Mouse (Mus musculus): ENCODE measurements at regions not wholly inside any gene's neighbourhood (a gene's known extent, or its start where the extent isn't known, plus 50 kb on each side); places are given as distances from the start of the nearest gene placed in this dataset.

- Histone ChIP-seq H3K4me3 (ENCODE audit: control insufficient read depth in 1 of 2, insufficient read depth in 1 of 2, low read depth in 1 of 2, low read length in 2 of 2) (no peak overlapping the region), H3K9me3 (ENCODE audit: control insufficient read depth, low read length) (no peaks in the 10 kb centered on the region), H3K36me3 (ENCODE audit: control insufficient read depth, insufficient read depth, low read length) (no peaks in the 10 kb centered on the region), H3K4me2 (ENCODE audit: low read length) (no peak overlapping the region), H3K9ac (ENCODE audit: low read length) (no peak overlapping the region), H3K27me3 (ENCODE audit: control insufficient read depth, insufficient read depth, low read length) (no peaks in the 10 kb centered on the region), H3K4me1 (ENCODE audit: control insufficient read depth in 2 of 2, insufficient read depth in 2 of 2, low read length in 2 of 2) (no peaks in the 10 kb centered on the region; a peak in 1 of 4 replicates), H3K27ac (replicated peaks in 1 of 2; ENCODE audit: control insufficient read depth in 1 of 2, insufficient read depth in 1 of 2, low read depth in 2 of 2, low read length in 2 of 2) (no peak overlapping the region)
- 75% methylated on average over 5 of the region's 5 CpGs for WGBS
- ATAC-seq (ENCODE audit: insufficient number of reproducible peaks, insufficient read depth, low FRiP score, low read depth) = no peak
These were observed 722.3 kb downstream of the 1700064H15Rik start for GRCm38 (mm10) chr3:18906210-18906609.

GRCm38 (mm10) chr3:18908737-18909136 lies 719.7 kb downstream of the 1700064H15Rik start:
- Histone ChIP-seq H3K4me2 (ENCODE audit: low read length) (no peak overlapping the region), H3K4me3 (ENCODE audit: control insufficient read depth in 1 of 2, insufficient read depth in 1 of 2, low read depth in 1 of 2, low read length in 2 of 2) (no peak overlapping the region), H3K27me3 (ENCODE audit: control insufficient read depth, insufficient read depth, low read length) (no peaks in the 10 kb centered on the region), H3K36me3 (ENCODE audit: control insufficient read depth, insufficient read depth, low read length) (no peaks in the 10 kb centered on the region), H3K27ac (replicated peaks in 1 of 2; ENCODE audit: control insufficient read depth in 1 of 2, insufficient read depth in 1 of 2, low read depth in 2 of 2, low read length in 2 of 2) (no peak overlapping the region), H3K9ac (ENCODE audit: low read length) (no peak overlapping the region), H3K9me3 (ENCODE audit: control insufficient read depth, low read length) (0 out of 2 replicates have a peak, but pooled peaks cover 3% of the 10 kb centered on the region), H3K4me1 (ENCODE audit: control insufficient read depth in 2 of 2, insufficient read depth in 2 of 2, low read length in 2 of 2) (no peaks in the 10 kb centered on the region; a peak in 1 of 4 replicates)
- no peak for ATAC-seq (ENCODE audit: insufficient number of reproducible peaks, insufficient read depth, low FRiP score, low read depth)
- WGBS = 74% methylated on average over 1 of the region's 1 CpGs

GRCm38 (mm10) chr3:18928401-18929104 lies 699.9 kb downstream of the 1700064H15Rik start:
- H3K4me3 ChIP-seq (ENCODE audit: control insufficient read depth in 1 of 2, insufficient read depth in 1 of 2, low read depth in 1 of 2, low read length in 2 of 2) = no peak overlapping the region
- H3K9ac ChIP-seq (ENCODE audit: low read length) = no peak overlapping the region
- no peaks in the 10 kb centered on the region for H3K27me3 ChIP-seq (ENCODE audit: control insufficient read depth, insufficient read depth, low read length)
- H3K9me3 ChIP-seq (ENCODE audit: control insufficient read depth, low read length) = no peaks in the 10 kb centered on the region
- WGBS = 44% methylated on average over 3 of the region's 3 CpGs
- H3K27ac ChIP-seq (replicated peaks in 1 of 2; ENCODE audit: control insufficient read depth in 1 of 2, insufficient read depth in 1 of 2, low read depth in 2 of 2, low read length in 2 of 2) = no peak overlapping the region
- no peak for ATAC-seq (ENCODE audit: insufficient number of reproducible peaks, insufficient read depth, low FRiP score, low read depth)
- H3K4me2 ChIP-seq (ENCODE audit: low read length) = no peak overlapping the region
- H3K36me3 ChIP-seq (ENCODE audit: control insufficient read depth, insufficient read depth, low read length) = no peaks in the 10 kb centered on the region
- no peaks in the 10 kb centered on the region; a peak in 1 of 4 replicates for H3K4me1 ChIP-seq (ENCODE audit: control insufficient read depth in 2 of 2, insufficient read depth in 2 of 2, low read length in 2 of 2)

- Histone ChIP-seq H3K36me3 (ENCODE audit: control insufficient read depth, insufficient read depth, low read length) (no peaks in the 10 kb centered on the region), H3K4me2 (ENCODE audit: low read length) (no peak overlapping the region), H3K4me1 (ENCODE audit: control insufficient read depth in 2 of 2, insufficient read depth in 2 of 2, low read length in 2 of 2) (no peaks in the 10 kb centered on the region; a peak in 1 of 4 replicates), H3K27ac (replicated peaks in 1 of 2; ENCODE audit: control insufficient read depth in 1 of 2, insufficient read depth in 1 of 2, low read depth in 2 of 2, low read length in 2 of 2) (no peak overlapping the region), H3K9ac (ENCODE audit: low read length) (no peak overlapping the region), H3K9me3 (ENCODE audit: control insufficient read depth, low read length) (no peaks in the 10 kb centered on the region), H3K27me3 (ENCODE audit: control insufficient read depth, insufficient read depth, low read length) (no peaks in the 10 kb centered on the region), H3K4me3 (ENCODE audit: control insufficient read depth in 1 of 2, insufficient read depth in 1 of 2, low read depth in 1 of 2, low read length in 2 of 2) (no peak overlapping the region)
- no peak for ATAC-seq (ENCODE audit: insufficient number of reproducible peaks, insufficient read depth, low FRiP score, low read depth)
- 85% methylated on average over 3 of the region's 3 CpGs for WGBS
These were observed 699.4 kb downstream of the 1700064H15Rik start for GRCm38 (mm10) chr3:18929105-18929492.

- Histone ChIP-seq H3K27me3 (ENCODE audit: control insufficient read depth, insufficient read depth, low read length) (no peaks in the 10 kb centered on the region), H3K4me2 (ENCODE audit: low read length) (no peak overlapping the region), H3K27ac (replicated peaks in 1 of 2; ENCODE audit: control insufficient read depth in 1 of 2, insufficient read depth in 1 of 2, low read depth in 2 of 2, low read length in 2 of 2) (no peak overlapping the region), H3K9ac (ENCODE audit: low read length) (no peak overlapping the region), H3K9me3 (ENCODE audit: control insufficient read depth, low read length) (no peaks in the 10 kb centered on the region), H3K4me3 (ENCODE audit: control insufficient read depth in 1 of 2, insufficient read depth in 1 of 2, low read depth in 1 of 2, low read length in 2 of 2) (no peak overlapping the region), H3K4me1 (ENCODE audit: control insufficient read depth in 2 of 2, insufficient read depth in 2 of 2, low read length in 2 of 2) (no peaks in the 10 kb centered on the region; a peak in 1 of 4 replicates), H3K36me3 (ENCODE audit: control insufficient read depth, insufficient read depth, low read length) (no peaks in the 10 kb centered on the region)
- WGBS = 76% methylated on average over 13 of the region's 13 CpGs
- ATAC-seq (ENCODE audit: insufficient number of reproducible peaks, insufficient read depth, low FRiP score, low read depth) = no peak
These were observed 695.3 kb downstream of the 1700064H15Rik start for GRCm38 (mm10) chr3:18932983-18933726.

GRCm38 (mm10) chr3:18934891-18935290 lies 693.6 kb downstream of the 1700064H15Rik start:
- no peak overlapping the region for H3K4me3 ChIP-seq (ENCODE audit: control insufficient read depth in 1 of 2, insufficient read depth in 1 of 2, low read depth in 1 of 2, low read length in 2 of 2)
- 96% methylated on average over 2 of the region's 2 CpGs for WGBS
- ATAC-seq (ENCODE audit: insufficient number of reproducible peaks, insufficient read depth, low FRiP score, low read depth) = no peak

GRCm38 (mm10) chr3:18937333-18938122 lies 690.9 kb downstream of the 1700064H15Rik start:
- 70% methylated on average over 20 of the region's 20 CpGs for WGBS
- Histone ChIP-seq H3K9me3 (ENCODE audit: control insufficient read depth, low read length) (no peaks in the 10 kb centered on the region), H3K4me3 (ENCODE audit: control insufficient read depth in 1 of 2, insufficient read depth in 1 of 2, low read depth in 1 of 2, low read length in 2 of 2) (no peak overlapping the region), H3K27ac (replicated peaks in 1 of 2; ENCODE audit: control insufficient read depth in 1 of 2, insufficient read depth in 1 of 2, low read depth in 2 of 2, low read length in 2 of 2) (no peak overlapping the region), H3K36me3 (ENCODE audit: control insufficient read depth, insufficient read depth, low read length) (no peaks in the 10 kb centered on the region), H3K9ac (ENCODE audit: low read length) (no peak overlapping the region), H3K4me1 (ENCODE audit: control insufficient read depth in 2 of 2, insufficient read depth in 2 of 2, low read length in 2 of 2) (no peaks in the 10 kb centered on the region), H3K27me3 (ENCODE audit: control insufficient read depth, insufficient read depth, low read length) (no peaks in the 10 kb centered on the region), H3K4me2 (ENCODE audit: low read length) (no peak overlapping the region)
- no peak for ATAC-seq (ENCODE audit: insufficient number of reproducible peaks, insufficient read depth, low FRiP score, low read depth)

More at GRCm38 (mm10) chr3:18934891-18935290, 693.6 kb downstream of the 1700064H15Rik start:
- no peak overlapping the region for H3K4me2 ChIP-seq (ENCODE audit: low read length)
- no peak overlapping the region for H3K9ac ChIP-seq (ENCODE audit: low read length)
- no peaks in the 10 kb centered on the region for H3K9me3 ChIP-seq (ENCODE audit: control insufficient read depth, low read length)
- no peaks in the 10 kb centered on the region for H3K4me1 ChIP-seq (ENCODE audit: control insufficient read depth in 2 of 2, insufficient read depth in 2 of 2, low read length in 2 of 2)
- H3K27me3 ChIP-seq (ENCODE audit: control insufficient read depth, insufficient read depth, low read length) = no peaks in the 10 kb centered on the region
- H3K36me3 ChIP-seq (ENCODE audit: control insufficient read depth, insufficient read depth, low read length) = no peaks in the 10 kb centered on the region
- H3K27ac ChIP-seq (replicated peaks in 1 of 2; ENCODE audit: control insufficient read depth in 1 of 2, insufficient read depth in 1 of 2, low read depth in 2 of 2, low read length in 2 of 2) = no peak overlapping the region
